Mouse (Mus musculus): Measurements from ENCODE around the gene Ccdc70.

- no peak for TF ChIP-seq POLR2A (IDR thresholded peaks at IDR 0.05; ENCODE audit: extremely low read depth, insufficient read depth, low read length)
- TF ChIP-seq CTCF (IDR thresholded peaks at IDR 0.05; ENCODE audit: extremely low read depth, insufficient read depth, low read length) = no peak
These were observed 23.1 kb upstream of the Ccdc70 start, which contains the start of gene Defb13 for GRCm38 (mm10) chr8:21946462-21946861.
